Mouse (Mus musculus): Measurements from ENCODE around the gene Invs. TPM values are rescaled to one million over a fixed set of nuclear protein-coding genes. Genes with fewer than 3 reads are reported as not detected.

Invs gene
- 1 to 10 TPM; 9.3 to 9.6 TPM for total RNA-seq (2021)

GRCm38 (mm10) chr4:48279498-48280134, at the start of gene Invs, which contains the start of gene Erp44:
Invs (plus strand) TSS chr4:48279760.
Erp44 (minus strand) TSS chr4:48279558.
- peak; percentile 96 for DNase-seq (ENCODE audit: extremely low spot score in 1 of 2, low spot score in 2 of 2)
- intact Hi-C loops (cut with DNase I), result no loop called here

- intact Hi-C loops (cut with DNase I), result no loop called here
- no peak for DNase-seq (ENCODE audit: extremely low spot score in 1 of 2, low spot score in 2 of 2)
These were observed 42.8 kb upstream of the Invs start for GRCm38 (mm10) chr4:48236721-48237120.

- intact Hi-C loops (cut with DNase I), result no loop called here
- no peak for DNase-seq (ENCODE audit: extremely low spot score in 1 of 2, low spot score in 2 of 2)
These were observed 40.5 kb upstream of the Invs start for GRCm38 (mm10) chr4:48239046-48239445.

GRCm38 (mm10) chr4:48242482-48242881, 37.1 kb upstream of the Invs start:
- DNase-seq (ENCODE audit: extremely low spot score in 1 of 2, low spot score in 2 of 2), result no peak
- intact Hi-C loops (cut with DNase I), result no loop called here

GRCm38 (mm10) chr4:48243737-48244136, 35.8 kb upstream of the Invs start:
- no peak for DNase-seq (ENCODE audit: extremely low spot score in 1 of 2, low spot score in 2 of 2)
- intact Hi-C loops (cut with DNase I), result no loop called here

- intact Hi-C loops (cut with DNase I), result no loop called here
- DNase-seq (ENCODE audit: extremely low spot score in 1 of 2, low spot score in 2 of 2), result no peak
These were observed 35.3 kb upstream of the Invs start for GRCm38 (mm10) chr4:48244280-48244679.

- intact Hi-C loops (cut with DNase I), result no loop called here
- no peak for DNase-seq (ENCODE audit: extremely low spot score in 1 of 2, low spot score in 2 of 2)
These were observed 26.3 kb upstream of the Invs start for GRCm38 (mm10) chr4:48253266-48253665.

GRCm38 (mm10) chr4:48258045-48258444, 21.5 kb upstream of the Invs start:
- DNase-seq (ENCODE audit: extremely low spot score in 1 of 2, low spot score in 2 of 2), result no peak
- intact Hi-C loops (cut with DNase I), result no loop called here

- no peak for DNase-seq (ENCODE audit: extremely low spot score in 1 of 2, low spot score in 2 of 2)
- intact Hi-C loops (cut with DNase I), result no loop called here
These were observed 11.9 kb upstream of the Invs start for GRCm38 (mm10) chr4:48267683-48268082.

GRCm38 (mm10) chr4:48268127-48268526, 11.4 kb upstream of the Invs start:
- DNase-seq (ENCODE audit: extremely low spot score in 1 of 2, low spot score in 2 of 2), result no peak
- intact Hi-C loops (cut with DNase I), result no loop called here

- no peak for DNase-seq (ENCODE audit: extremely low spot score in 1 of 2, low spot score in 2 of 2)
- intact Hi-C loops (cut with DNase I), result no loop called here
These were observed 9.0 kb upstream of the Invs start for GRCm38 (mm10) chr4:48270532-48270931.

- DNase-seq (ENCODE audit: extremely low spot score in 1 of 2, low spot score in 2 of 2), result no peak
- intact Hi-C loops (cut with DNase I), result no loop called here
These were observed 7.7 kb upstream of the Invs start for GRCm38 (mm10) chr4:48271838-48272237.

GRCm38 (mm10) chr4:48273119-48273829, 6.3 kb upstream of the Invs start:
- intact Hi-C loops (cut with DNase I), result no loop called here
- no peak for DNase-seq (ENCODE audit: extremely low spot score in 1 of 2, low spot score in 2 of 2)

GRCm38 (mm10) chr4:48275736-48276135, 3.8 kb upstream of the Invs start:
- intact Hi-C loops (cut with DNase I), result no loop called here
- no peak for DNase-seq (ENCODE audit: extremely low spot score in 1 of 2, low spot score in 2 of 2)

- intact Hi-C loops (cut with DNase I), result no loop called here
These were observed 2.5 kb upstream of the Invs start for GRCm38 (mm10) chr4:48277011-48277410.

GRCm38 (mm10) chr4:48278757-48279497, 633 bp upstream of the Invs start:
- intact Hi-C loops (cut with DNase I), result no loop called here

More at GRCm38 (mm10) chr4:48277011-48277410, 2.5 kb upstream of the Invs start:
- DNase-seq (ENCODE audit: extremely low spot score in 1 of 2, low spot score in 2 of 2), result no peak

GRCm38 (mm10) chr4:48281121-48281520, 1.6 kb downstream of the Invs start:
- no peak for DNase-seq (ENCODE audit: extremely low spot score in 1 of 2, low spot score in 2 of 2)
- intact Hi-C loops (cut with DNase I), result no loop called here

More at GRCm38 (mm10) chr4:48278757-48279497, 633 bp upstream of the Invs start:
- DNase-seq (ENCODE audit: extremely low spot score in 1 of 2, low spot score in 2 of 2), result no peak

GRCm38 (mm10) chr4:48287086-48287757, 7.7 kb downstream of the Invs start:
- peak in 1 of 2 experiments; percentile 59 for DNase-seq (ENCODE audit: extremely low spot score in 1 of 2, low spot score in 2 of 2)
- intact Hi-C loops (cut with DNase I), result no loop called here

GRCm38 (mm10) chr4:48314814-48315213, 35.3 kb downstream of the Invs start:
- DNase-seq (ENCODE audit: extremely low spot score in 1 of 2, low spot score in 2 of 2), result no peak
- intact Hi-C loops (cut with DNase I), result loop anchor here (5.0 kb wide), 1 partner anchor 67 kb away; no protein-coding TSS in a partner anchor

All from left cerebral cortex, postnatal 10 days (tissue).